Mouse (Mus musculus): ENCODE results near the gene Pth1r.
"Not testable (repeated sequence)": the region's sequence is repeated elsewhere in the genome, so short reads cannot be mapped to it uniquely, and the experiment has no call there.

Pth1r gene

DNA sequence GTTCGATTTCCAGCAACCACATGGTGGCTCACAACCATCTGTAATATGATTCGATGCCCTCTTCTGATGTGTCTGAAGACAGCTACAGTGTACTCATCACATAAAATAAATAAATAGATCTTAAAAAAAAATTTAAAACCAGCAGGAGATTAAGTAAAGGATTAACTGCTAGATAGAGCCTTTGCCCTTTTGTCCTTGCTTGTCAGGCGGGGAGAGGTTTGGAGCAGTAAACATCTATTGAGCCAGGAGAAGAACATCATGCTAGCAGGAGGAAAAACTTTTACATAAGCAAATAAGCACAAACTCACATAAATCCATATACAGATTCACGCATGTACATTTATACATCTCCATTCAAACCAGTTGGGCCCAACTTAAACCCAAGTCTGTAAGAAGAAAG is 34.4 kb downstream of the Pth1r start:
- no peak for DNase-seq

DNA sequence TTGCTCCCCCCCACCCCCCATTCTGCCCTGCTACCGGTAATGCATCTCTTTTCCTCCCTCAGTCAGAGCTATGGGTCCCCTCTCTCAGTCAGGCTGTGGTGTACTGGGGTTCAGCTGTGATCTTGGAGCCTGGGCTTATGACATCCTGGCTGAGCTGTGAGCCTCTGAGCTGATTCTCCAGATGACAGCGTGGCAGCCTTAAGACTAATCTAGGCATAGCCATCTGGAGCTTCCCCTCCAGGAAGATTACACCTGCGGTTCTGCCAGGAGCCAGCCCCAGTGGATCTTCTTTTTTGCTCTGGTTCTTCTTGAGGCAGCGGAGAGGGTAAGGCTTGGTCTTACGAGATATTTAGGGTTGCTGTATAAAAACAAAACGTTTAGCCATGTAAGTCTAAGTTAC is 34.9 kb downstream of the Pth1r start:
- DNase-seq, result no peak

DNA sequence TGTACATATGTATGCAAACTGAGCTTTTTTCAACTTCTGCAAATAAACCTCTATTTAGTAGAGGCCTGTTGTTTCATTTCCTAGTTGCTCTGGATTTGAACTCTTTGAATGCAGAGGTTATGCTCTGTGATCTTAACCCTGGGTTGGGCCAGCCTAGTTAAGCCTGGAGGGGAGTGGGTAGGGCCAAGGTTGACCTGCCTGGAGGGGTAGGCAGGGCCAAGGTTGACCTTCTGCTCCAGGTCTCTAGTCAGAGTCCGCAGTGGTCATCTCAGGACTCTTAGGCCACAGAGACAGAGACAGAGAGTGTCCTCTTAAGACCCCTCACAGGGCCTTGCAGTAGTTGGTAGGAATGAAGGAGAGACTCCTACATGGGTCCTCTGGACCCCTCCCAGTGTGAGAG is 35.4 kb downstream of the Pth1r start:
- DNase-seq, result no peak

DNA sequence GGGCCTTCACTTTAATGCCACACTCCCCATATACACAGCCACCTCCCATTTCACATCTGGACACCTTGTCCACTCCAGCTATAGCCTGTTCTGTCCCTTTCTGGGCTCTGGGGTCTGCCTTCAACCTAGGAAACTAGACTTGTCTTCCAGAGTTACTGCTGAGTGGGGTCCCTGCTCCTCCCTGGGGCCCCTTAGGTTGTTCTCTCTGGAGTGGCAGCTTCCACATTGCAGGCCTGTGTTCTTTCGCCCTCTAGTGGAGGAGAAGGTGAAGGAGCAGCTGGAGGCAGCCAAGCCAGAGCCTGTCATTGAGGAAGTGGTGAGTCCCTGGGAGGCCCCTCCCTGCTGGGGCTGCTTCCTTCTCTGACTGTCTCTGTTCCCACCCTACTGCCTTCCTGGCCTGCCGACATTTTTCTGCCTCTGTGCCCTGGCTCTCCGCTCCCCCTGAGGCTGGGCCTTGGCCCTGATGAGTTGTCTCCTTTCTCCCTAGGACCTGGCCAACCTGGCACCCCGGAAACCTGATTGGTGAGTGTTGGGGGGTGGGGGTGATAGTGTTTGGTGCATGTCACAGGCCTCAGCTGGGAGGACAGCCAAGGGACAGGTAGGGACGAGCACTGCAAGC is 37.2 kb downstream of the Pth1r start:
- peak; percentile 79 for DNase-seq

DNA sequence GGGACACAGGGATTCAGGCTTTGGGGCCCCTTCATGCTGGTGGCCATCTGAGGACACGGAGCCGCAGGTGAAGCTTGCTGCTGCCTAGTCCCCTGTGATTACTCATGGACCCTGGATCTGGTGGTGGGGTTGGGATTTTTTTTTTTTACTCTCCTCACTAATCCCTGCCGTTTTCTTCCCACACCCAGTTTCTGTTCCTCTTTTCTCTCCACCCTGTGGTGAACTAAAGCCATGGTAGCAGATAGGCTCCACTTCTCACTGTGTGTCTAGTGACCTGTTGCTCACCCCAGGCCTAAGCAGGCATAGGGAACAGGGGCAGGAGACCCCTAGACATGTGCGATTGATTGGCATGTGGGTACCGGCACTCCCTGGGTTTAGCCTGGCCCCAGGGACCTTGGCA is 40.2 kb downstream of the Pth1r start:
- no peak for DNase-seq

DNA sequence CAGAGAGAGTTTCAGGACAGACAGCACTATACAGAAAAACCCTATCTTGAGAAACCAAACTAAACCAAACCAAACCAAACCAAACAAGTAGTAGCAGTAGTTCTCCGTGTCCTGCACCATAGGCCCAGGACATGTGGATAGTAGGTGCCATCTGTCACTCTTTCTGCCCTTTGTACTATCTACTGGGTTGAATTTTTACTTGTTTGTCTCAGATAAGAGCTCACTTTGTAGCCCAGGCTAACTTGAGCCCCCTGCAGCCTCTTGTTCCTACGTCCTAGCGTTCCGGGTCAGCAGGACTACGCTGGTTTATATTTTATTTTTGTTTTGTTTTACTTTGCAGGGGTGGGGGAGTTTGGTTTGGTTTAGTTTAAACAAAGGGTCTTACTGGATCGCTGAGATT is 43.0 kb downstream of the Pth1r start:
- DNase-seq, result no peak

DNA sequence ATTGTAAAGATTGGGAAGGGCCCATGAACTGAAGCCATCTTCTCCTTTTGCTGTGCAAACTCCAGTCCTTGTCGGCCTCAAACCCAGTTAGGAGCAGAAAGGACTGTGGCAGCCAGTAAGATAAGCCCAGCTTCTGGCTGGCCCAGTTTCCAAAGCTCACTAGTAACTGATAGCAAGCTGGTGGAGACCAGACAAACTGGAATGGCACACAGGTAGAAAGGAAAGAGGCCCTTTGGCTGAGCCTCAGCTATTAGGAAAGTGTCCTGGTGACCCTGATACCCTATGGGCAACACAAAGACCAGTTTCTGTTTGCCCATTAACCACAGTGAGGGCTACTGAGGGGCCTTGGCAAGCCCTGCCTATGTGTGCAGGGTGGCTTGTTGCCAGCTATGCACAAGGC is 44.1 kb downstream of the Pth1r start:
- no peak for DNase-seq

DNA sequence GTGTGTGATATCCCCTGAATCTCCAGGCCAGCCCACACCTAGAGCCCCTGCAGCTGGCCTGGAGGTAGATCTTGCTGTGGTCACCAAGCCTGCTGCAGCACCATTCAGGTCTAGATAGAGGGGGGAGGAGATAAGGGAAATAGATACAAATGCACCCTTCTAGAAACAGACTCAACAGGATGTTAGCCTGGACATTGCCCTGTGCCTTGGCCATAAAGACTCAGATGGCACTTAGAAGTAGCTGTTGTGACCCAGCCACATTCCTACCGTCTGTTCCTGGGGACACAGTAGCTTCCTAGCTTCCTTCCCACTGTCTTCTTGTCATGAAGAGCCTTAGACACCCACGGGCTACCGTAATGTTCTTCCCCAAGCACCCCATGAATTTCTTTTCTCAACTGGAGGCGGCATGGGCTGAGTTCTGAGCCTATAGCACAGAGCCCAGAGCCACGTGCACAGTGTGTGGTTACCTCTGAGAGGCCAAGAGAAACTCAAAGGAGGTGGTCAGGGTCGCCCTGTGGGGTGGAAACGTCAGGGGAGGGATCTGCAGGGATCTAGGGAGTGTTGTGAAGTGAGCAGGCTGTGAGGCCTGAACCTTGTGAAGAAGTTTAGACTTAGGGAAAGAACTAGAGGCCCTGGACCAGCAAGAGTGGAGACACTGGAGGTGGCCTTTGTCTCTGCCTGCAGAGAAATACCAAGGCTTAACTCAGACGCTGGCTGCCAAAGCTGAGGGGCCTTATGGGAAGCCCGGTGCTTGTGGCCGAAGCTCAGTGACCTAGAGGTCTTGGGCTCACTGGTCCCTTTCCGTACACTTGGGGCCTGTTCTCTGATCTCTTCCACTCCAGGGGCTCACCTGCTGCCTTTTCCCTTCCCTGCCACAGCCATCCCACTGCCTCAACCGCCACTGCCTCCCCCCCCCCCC is 45.6 kb downstream of the Pth1r start:
- DNase-seq, result no peak

DNA sequence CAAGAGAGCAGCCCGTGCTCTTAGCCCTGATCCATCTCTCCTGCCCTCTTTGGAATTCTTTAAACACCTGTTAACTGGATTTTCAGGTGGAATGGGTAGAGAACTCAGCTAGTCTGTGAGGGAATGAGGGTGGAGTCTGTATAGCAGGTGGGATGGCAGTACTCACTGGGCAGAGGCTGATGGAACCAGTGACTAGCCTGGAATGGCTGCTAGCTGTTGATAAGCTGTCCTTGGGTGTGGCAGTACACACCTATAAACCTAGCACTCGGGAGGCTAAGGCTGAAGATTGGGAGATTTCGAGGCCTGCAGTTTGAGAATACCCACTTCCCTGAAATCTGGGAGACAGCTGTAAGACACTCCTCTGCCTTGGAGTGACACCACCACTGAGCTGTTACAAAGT is 47.4 kb downstream of the Pth1r start:
- no peak for DNase-seq

DNA sequence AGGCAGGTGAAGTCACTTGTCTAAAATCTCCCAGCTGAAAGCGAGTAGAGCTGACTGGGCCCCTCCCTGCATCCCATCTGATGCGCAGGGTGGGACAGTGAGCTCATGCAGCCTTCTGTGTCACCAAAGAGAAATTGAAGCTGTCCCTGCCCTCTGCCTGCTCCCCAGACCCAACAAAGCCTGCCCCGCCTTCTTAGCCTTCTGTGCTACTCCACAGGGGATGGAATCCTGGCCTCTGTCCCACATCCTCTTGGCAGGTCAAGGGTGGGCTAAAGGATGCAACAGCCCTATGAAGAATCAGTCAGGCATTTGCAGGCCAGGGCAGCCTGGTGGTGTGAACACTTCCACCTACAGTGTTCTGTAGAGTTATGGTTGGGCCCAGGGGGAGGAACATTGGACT is 49.5 kb downstream of the Pth1r start:
- DNase-seq, result peak; percentile 68

DNA sequence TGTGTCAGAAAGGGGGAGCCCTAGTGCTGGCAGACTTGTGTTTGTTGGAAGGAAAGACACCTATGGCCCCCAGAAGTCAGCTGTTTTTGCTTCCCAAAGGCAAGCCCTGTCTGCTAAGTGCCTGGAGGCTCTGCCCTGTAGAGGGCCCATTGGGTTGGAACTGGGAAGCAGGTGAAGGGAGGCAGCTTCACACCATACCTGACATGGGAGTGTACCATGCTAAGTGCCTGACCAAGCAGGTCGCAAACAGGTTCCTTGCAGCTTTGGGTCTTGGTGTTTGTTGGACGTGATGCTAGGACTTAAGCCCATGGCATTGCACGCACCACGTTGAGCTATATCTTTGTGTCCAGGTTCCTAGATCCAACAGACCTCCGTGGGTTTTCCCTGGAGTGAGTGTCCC is 50.5 kb downstream of the Pth1r start:
- no peak for DNase-seq

DNA sequence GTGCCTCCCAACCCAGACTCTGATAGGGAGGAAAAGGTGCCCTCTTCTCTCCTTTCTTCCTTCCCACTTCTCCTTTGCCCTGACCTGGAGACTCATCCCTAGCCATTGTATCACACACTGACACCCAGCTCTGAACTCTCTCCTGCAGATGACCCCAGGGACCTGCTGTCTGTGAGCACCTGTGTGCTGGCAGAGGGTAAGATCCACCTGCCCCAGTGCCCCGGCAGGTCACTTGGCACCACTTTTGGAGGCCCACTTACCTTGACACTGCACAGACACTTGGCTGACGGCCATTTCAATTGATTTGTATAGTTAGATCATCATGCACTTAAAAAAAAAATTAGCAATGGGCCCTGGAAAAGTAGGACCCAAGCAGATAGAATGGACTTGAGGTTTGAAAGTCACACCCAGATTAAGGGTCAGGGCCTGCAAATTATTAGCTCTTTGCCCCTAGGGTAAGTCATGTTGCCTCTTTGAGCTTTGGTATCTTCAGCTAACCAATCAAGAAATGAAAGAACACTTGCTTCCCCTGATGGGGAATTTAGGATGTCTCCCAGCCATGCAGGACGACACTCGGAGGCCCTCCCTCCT is 51.7 kb downstream of the Pth1r start:
- DNase-seq, result no peak

DNA sequence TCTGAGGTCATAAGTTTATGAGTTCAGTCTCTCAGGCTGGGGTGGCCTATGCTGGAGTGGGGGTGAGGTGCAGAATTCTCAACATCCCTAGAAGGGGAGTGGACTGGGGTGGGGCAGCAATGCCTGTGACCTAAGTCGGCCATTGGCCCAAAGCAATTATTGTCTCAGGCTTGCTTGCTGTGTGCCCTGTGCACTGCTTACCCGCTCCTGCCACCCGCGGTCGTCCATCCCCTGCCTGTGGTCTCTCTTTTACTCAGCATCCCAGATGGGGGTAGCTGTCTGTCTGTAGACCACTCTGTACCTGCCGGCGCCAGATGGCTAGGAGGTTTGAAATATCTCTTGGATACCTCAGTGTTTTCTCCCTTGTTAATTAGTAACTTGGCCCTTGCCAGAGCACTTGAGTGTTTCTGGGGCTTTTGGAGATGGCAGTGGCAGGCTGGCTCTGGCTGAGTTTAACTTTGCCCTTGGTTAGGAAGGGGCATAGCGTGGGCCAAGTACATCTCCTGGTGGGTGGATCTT is 57.6 kb downstream of the Pth1r start:
- DNase-seq, result no peak

DNA sequence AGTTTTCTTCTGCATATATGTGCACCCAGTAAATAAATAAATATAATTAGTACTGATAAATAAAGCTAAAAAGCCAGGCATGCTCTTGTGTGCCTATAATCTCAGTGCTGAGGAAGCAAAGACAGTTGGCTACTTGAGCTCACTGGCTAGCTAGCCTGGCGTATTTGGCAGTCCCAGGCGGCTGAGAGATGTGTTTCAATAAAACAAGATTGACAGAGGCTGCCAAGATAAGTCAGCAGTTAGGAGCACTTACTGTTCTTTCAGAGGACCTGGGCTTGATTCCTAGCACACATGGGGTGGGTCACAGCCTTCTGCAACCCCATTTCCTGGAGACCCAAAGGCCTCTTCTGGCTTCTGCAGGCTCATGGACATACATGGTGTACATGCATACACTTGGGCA is 59.1 kb downstream of the Pth1r start:
- no peak for DNase-seq

DNA sequence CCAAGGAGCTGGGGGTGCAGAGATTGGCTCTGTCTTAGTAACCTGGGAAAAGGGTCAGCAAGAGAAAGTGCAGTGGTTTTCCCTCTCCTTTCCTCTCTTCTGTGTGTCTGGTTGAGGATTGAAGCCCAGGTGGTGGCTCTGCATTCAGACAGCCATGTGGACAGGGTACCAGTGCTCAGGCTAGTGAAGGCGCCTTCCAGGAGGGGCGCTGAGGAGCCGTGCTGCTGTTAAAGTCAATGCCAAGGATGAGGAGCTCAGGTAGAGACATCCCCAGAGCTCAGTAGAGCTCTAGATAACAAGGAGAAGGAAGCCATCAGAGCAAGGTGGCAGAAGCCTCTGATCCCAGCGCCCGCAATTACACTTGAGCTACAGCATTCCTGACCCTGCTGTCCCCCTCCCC is 59.9 kb downstream of the Pth1r start:
- peak; percentile 65 for DNase-seq

DNA sequence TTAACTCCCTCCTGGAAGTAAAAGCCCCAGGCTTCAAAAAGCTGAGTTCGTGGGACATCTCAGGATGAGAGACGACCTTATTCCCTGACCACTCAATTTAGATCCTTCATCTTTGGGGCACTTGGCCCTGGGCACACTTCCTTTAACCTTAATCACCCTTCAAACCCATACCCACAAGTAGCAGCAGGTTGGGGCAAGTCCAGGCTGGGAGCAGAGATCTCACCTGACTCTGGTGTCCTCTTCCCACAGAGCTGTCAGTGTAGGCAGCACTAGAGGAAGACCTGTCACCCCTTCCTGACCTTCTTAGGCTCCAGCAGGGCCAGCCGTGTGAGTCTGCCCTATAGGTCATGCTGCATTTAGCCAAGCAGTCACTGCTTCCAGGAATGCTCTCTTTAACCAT is 60.5 kb downstream of the Pth1r start:
- no peak for DNase-seq

DNA sequence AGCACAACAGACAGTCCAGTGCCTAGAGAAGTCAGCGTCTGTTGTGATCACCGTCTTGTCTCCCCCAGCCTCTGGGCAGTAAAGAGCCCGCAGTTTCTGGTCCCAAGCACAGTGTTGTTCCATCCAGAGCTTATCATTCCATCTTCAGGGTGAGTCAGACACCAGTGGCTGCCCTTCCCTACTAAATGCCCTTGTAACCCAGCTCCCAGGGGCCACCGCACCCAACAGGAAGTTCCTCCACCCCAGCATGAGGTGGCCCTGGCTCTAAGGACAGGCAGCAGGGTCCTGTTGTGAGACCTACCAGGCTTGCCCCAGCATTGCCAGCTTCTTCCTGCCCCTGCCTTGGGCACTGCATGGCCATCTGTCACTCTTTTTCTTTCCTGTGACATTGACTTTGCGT is 61.4 kb downstream of the Pth1r start:
- DNase-seq, result no peak

DNA sequence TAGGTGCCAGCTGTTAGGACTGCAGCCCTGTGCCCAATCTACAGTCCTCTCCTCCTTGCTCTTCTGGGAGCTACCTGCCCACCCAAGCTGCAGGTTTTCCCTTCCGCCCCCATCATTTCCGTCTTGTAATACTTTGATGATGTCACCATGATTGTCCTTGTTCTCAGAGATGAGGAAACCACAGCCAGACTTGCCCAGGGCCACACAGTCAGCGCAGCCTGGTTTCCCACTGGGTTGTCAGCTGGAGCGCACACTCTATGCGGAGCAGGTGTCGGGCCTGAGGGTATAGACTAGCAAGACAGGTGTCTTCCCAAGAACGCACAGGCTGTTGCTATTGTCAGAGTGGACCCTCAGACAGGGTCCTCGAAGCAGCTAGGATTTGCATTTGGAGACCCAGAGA is 61.8 kb downstream of the Pth1r start:
- peak; percentile 70 for DNase-seq

DNA sequence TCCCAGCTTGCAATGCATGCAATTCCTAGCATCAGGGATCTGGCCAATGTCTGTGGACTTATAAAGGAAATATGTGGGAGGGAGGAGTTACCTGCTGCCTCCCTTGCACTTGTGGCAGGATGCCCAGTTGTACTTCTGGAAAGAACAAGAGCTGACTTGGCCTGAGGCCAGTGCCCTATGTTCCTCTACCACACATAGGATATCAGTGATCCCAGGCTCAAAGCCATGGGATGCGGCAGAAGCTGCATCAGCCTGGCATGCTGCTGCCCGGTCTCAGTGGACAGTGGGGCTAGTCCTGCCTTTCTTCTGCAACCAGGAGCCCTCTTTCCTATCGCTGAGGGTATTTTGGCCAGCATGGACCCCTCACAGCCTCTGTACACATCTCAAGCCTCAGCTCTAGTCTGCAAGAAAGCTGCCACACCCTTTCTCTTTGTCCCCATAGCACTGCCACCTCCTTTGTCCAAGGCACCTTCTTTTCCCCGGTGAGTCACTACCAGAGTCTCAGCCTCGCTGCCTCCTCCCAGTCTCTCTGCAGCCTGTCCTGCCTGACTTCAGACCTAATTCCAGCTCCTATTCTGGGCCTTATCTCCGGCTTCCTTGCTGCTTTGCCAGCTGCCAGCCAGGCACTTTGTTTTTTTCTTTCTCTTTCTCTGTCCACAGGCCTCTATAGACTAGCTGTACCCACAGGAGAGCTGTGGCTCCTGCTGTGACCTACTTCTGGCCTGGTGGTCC is 62.7 kb downstream of the Pth1r start:
- DNase-seq, result peak; percentile 92

DNA sequence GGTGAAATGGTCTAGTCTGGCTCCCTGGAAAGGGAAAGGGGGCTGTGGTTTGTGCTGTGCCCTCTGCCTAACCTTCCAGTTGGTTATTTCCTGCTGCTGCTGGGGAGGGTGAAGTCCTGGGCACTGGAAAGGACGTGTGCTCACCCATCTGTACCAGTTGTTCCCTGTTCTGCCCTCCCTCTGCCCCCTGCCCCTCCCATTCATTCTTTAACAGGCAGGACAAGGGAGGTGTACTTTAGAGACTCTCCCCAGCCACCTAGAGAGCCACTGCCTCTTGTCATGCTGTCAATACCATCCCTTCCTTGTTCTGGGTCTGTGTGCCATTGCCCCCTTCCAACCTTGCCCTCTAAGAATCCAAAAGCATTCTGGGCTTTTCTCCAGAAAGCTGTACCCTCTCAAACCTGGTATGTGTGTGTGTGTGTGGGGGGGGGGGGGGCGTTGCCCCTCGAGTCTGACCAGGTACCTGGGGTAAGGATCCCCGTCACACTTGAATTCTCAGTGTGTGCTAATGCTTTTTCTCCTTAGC is 63.3 kb downstream of the Pth1r start:
- DNase-seq, result no peak

DNA sequence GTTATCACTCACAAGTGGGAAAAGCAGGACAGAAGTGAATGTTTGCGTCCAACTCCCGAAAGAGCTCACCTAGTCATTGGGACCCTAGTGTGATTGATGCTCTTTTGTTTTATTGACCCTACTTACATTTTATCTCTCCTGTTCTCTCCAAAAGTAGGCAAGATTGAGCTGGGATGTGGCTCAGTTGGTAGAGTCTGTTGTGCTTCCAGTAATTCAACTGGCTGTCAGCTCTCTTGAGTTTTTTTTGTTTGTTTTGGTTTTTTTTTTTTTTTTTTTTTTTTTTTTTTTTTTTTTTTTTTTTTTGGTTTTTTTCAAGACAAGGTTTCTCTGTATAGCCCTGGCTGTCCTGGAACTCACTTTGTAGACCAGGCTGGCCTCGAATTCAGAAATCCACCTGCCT is 64.2 kb downstream of the Pth1r start:
- DNase-seq, result not testable (repeated sequence)

DNA sequence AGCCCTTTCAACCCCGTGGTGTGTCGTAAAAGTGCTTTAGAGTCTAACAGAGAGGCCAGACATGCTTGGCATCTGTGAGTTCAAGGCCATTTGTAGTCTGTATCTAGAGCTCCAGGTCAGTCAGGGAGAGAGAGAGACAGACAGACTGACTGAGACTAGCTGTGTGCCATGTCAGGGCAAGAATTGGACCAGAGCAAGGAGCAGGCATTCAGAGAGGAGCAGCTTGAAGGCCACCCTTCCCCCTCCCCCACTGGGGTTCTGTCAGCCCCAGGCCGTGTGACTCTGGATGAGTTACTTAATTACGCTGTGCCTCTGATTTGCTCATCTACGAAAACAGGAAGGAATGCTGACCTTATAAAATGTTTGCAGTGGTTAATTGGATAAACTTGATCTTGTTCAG is 64.7 kb downstream of the Pth1r start:
- no peak for DNase-seq

DNA sequence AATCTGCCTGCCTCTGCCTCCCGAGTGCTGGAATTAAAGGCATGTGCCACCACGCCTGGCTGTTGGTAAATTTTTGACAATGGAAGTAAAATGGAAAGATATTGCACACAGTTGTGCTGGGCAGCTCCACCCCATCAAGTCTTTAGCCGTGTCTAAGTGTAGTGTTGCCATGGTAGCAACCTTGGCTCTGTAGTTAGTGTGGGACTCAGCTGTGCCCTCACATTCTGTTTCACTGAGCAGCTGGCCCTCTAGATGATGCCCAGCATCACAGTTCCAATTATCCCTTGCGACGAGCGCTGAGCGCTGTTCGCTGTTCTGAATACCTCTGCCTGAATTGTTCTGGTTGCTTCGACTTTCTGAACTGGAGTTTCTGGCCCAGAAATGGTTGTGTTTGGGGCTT is 65.1 kb downstream of the Pth1r start:
- DNase-seq, result no peak
